ENCODE assay signal across 10 mouse cellular contexts in the genomic region with DNA sequence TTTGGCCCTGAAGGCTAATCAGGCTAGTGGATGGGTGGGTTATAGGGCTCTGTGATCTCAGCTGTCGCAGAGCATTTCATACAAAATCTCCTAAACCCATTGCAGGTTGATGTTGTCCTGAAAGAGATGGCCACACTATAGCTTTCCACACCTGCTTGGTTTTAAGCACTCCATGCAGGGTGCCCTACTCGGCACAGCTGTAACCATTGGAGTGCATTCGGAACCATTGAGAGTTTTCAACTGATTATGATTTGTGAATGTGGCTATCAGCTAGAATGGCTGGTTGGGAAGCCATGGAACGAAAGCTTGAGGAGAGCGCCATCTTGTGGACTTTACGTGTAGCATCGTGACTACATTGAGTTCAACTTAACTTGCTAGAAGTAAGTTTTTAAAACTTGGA.
DNase-seq lines count a peak whose midpoint lies in the region; ATAC-seq and TF ChIP-seq lines count a peak whose summit lies in the region.
"Had no signal": no experiment of that assay in that cellular context is flagged by ENCODE, and none has a peak within 500 bp of the region (broad histone marks: within the 10 kb centered on the region; RNA-seq: fewer than 3 reads in every experiment).

No protein-coding gene starts in this region.

- peak; percentile 49 for DNase-seq in ES-E14 (ENCODE audit: low read depth, low spot score)
- peak; percentile 21 to 33 for DNase-seq in cerebellum, adult 18-20 months
- peak; percentile 30 to 66 for DNase-seq in frontal cortex, postnatal 36 days (ENCODE audit: low spot score in 2 of 2)
- peak; percentile 23 to 37 for DNase-seq in left cerebral cortex, adult 2 months (ENCODE audit: extremely low spot score in 1 of 2, low spot score in 2 of 2)
- peak; percentile 62 for DNase-seq in thymus, postnatal 14 days

- intact Hi-C loops in left cerebral cortex, adult 2 months (cut with DNase I): loop anchor here (1.0 to 10.0 kb wide), 4 partner anchors 89 to 350 kb away; a partner anchor contains a TSS

- H3K9me3 ChIP-seq in intestine, postnatal 0 days (ENCODE audit: control insufficient read depth): no peaks in the 10 kb centered on the region
- H3K9me3 ChIP-seq in intestine, embryonic 16.5 days (ENCODE audit: control insufficient read depth, low read length): no peaks in the 10 kb centered on the region
- H3K9me3 ChIP-seq in ES-E14 (ENCODE audit: control insufficient read depth, insufficient read depth, low read depth, low read length): no peaks in the 10 kb centered on the region
- H3K9me3 ChIP-seq: embryonic facial prominence, embryonic 12.5 days; lung, embryonic 15.5 days had no signal

- no peaks in the 10 kb centered on the region for H3K4me1 ChIP-seq in intestine, postnatal 0 days (replicated peaks; ENCODE audit: control insufficient read depth, insufficient read depth, low read length)
- no peaks in the 10 kb centered on the region for H3K4me1 ChIP-seq in intestine, embryonic 16.5 days (ENCODE audit: control insufficient read depth, insufficient read depth, low read length)
- H3K4me1 ChIP-seq in ES-E14 (ENCODE audit: control insufficient read depth in 2 of 2, insufficient read depth in 2 of 2, low read length in 2 of 2, poor library complexity in 1 of 2): peaks cover 3% of the 10 kb centered on the region in 2 experiments; a peak in 2 of 4 replicates
- H3K4me1 ChIP-seq: embryonic facial prominence, embryonic 12.5 days; lung, embryonic 15.5 days had no signal

- H3K79me2 ChIP-seq in myocyte (ENCODE audit: control insufficient read depth, insufficient read depth): no peaks in the 10 kb centered on the region

- H3K27ac ChIP-seq in intestine, postnatal 0 days (ENCODE audit: low read depth, low read length): no peak overlapping the region
- no peak overlapping the region for H3K27ac ChIP-seq in intestine, embryonic 16.5 days (ENCODE audit: low read length)
- H3K27ac ChIP-seq in ES-E14 (ENCODE audit: insufficient read depth, low read depth, low read length, poor library complexity, severe bottlenecking): no peak overlapping the region
- no peak overlapping the region for H3K27ac ChIP-seq in left cerebral cortex, adult 2 months
- H3K27ac ChIP-seq: embryonic facial prominence, embryonic 12.5 days; lung, embryonic 15.5 days had no signal

- H3K36me3 ChIP-seq in intestine, postnatal 0 days (ENCODE audit: control insufficient read depth, insufficient read depth): no peaks in the 10 kb centered on the region
- no peaks in the 10 kb centered on the region for H3K36me3 ChIP-seq in intestine, embryonic 16.5 days (ENCODE audit: control insufficient read depth, insufficient read depth, low read length)
- H3K36me3 ChIP-seq in ES-E14 (ENCODE audit: control insufficient read depth, insufficient read depth, low read length, poor library complexity, severe bottlenecking) (no peaks in the 10 kb centered on the region), myocyte (ENCODE audit: control insufficient read depth, insufficient read depth) (no peaks in the 10 kb centered on the region)
- H3K36me3 ChIP-seq: embryonic facial prominence, embryonic 12.5 days; lung, embryonic 15.5 days had no signal

- H3K27me3 ChIP-seq in intestine, postnatal 0 days (replicated peaks; ENCODE audit: control insufficient read depth, insufficient read depth, low read length): no peaks in the 10 kb centered on the region
- H3K27me3 ChIP-seq in intestine, embryonic 16.5 days (replicated peaks; ENCODE audit: control insufficient read depth, insufficient read depth, low read length): no peaks in the 10 kb centered on the region
- H3K27me3 ChIP-seq in myocyte (ENCODE audit: control insufficient read depth, insufficient read depth, insufficient read length): peaks cover 7% of the 10 kb centered on the region

- no peak for TF ChIP-seq POLR2A in myocyte (IDR thresholded peaks at IDR 0.05; ENCODE audit: insufficient read length, low read depth)

- no peak overlapping the region for H3ac ChIP-seq in myocyte (ENCODE audit: control insufficient read depth, insufficient read length)

- H3K4me2 ChIP-seq in intestine, postnatal 0 days (replicated peaks; ENCODE audit: low read depth): no peak overlapping the region
- H3K4me2 ChIP-seq in intestine, embryonic 16.5 days (ENCODE audit: low read depth, low read length): no peak overlapping the region
- peak overlapping the region; percentile 57 for H3K4me2 ChIP-seq in myocyte (ENCODE audit: low read depth)
- H3K4me2 ChIP-seq: embryonic facial prominence, embryonic 12.5 days; lung, embryonic 15.5 days had no signal

- in situ Hi-C loops in ES-E14 (cut with MboI; ENCODE audit: low sequenced_read_pairs in 2 of 2, unreplicated experiment in 2 of 2): loop anchor here (5.0 to 10.0 kb wide), 2 partner anchors 90 to 93 kb away; a partner anchor contains a TSS

- H3K4me3 ChIP-seq in intestine, postnatal 0 days (ENCODE audit: low read depth, low read length): no peak overlapping the region
- H3K4me3 ChIP-seq in intestine, embryonic 16.5 days (ENCODE audit: low read length): no peak overlapping the region
- H3K4me3 ChIP-seq in ES-E14 (ENCODE audit: insufficient read depth in 1 of 2, low read depth in 1 of 2, low read length in 2 of 2, poor library complexity in 1 of 2, severe bottlenecking in 1 of 2) (no peak overlapping the region), myocyte (no peak overlapping the region)
- H3K4me3 ChIP-seq in left cerebral cortex, adult 2 months: no peak overlapping the region
- H3K4me3 ChIP-seq: embryonic facial prominence, embryonic 12.5 days; lung, embryonic 15.5 days had no signal

- peak; percentile 97 for TF ChIP-seq CTCF in intestine, postnatal 0 days (IDR thresholded peaks at IDR 0.05; ENCODE audit: low read depth)
- peak; percentile 89 for TF ChIP-seq CTCF in left cerebral cortex, adult 2 months (IDR thresholded peaks at IDR 0.05)

- H3K9ac ChIP-seq in intestine, postnatal 0 days (ENCODE audit: low read depth, low read length): no peak overlapping the region
- H3K9ac ChIP-seq in intestine, embryonic 16.5 days (ENCODE audit: low read depth, low read length): no peak overlapping the region
- no peak overlapping the region for H3K9ac ChIP-seq in ES-E14 (ENCODE audit: insufficient read depth, low read depth, low read length, poor library complexity, severe bottlenecking)
- H3K9ac ChIP-seq: embryonic facial prominence, embryonic 12.5 days; lung, embryonic 15.5 days had no signal

- ATAC-seq in intestine, postnatal 0 days: no peak
- no peak for ATAC-seq in intestine, embryonic 16.5 days

- WGBS in intestine, postnatal 0 days: 18% methylated on average over 7 of the region's 7 CpGs
- WGBS in intestine, embryonic 16.5 days: 17% methylated on average over 7 of the region's 7 CpGs

TF ChIP-seq in ES-E14, 5 proteins besides CTCF, POLR2A, EP300 and RAD21:
- peak; percentile 79; the same call in 1 of the 2 replicates for TF ChIP-seq ZC3H11A (IDR thresholded peaks at IDR 0.05; ENCODE audit: borderline replicate concordance, low read depth, low read length)
- TF ChIP-seq MAFK (IDR thresholded peaks at IDR 0.05; ENCODE audit: insufficient read depth, low read depth, low read length): no peak
- TF ChIP-seq HCFC1 (IDR thresholded peaks at IDR 0.05; ENCODE audit: borderline replicate concordance, insufficient read depth, low read length): no peak
- TF ChIP-seq CHD2 (IDR thresholded peaks at IDR 0.05; ENCODE audit: low read depth, low read length): no peak
- TF ChIP-seq ZNF384 (IDR thresholded peaks at IDR 0.05; ENCODE audit: low read depth, low read length): no peak

TF ChIP-seq in myocyte, 11 proteins besides CTCF, POLR2A, EP300 and RAD21:
- no peak for TF ChIP-seq SRF (IDR thresholded peaks at IDR 0.05; ENCODE audit: control insufficient read depth, insufficient read length, low read depth)
- TF ChIP-seq CEBPB (IDR thresholded peaks at IDR 0.05; ENCODE audit: insufficient read depth, poor library complexity, severe bottlenecking): no peak
- no peak for TF ChIP-seq MYOG (IDR thresholded peaks at IDR 0.05; ENCODE audit: control insufficient read depth in 1 of 3, insufficient read depth in 1 of 3, insufficient read length in 2 of 3, low read depth in 2 of 3)
- no peak for TF ChIP-seq TCF12 (IDR thresholded peaks at IDR 0.05; ENCODE audit: insufficient read depth, poor library complexity, severe bottlenecking)
- TF ChIP-seq MAX (IDR thresholded peaks at IDR 0.05; ENCODE audit: low read depth): no peak
- TF ChIP-seq REST (IDR thresholded peaks at IDR 0.05; ENCODE audit: insufficient read depth, insufficient read length): no peak
- no peak for TF ChIP-seq USF1 (IDR thresholded peaks at IDR 0.05; ENCODE audit: low read depth)
- TF ChIP-seq POLR2AphosphoS2 (IDR thresholded peaks at IDR 0.05; ENCODE audit: insufficient read length, low read depth): no peak
- TF ChIP-seq MYOD1 (IDR thresholded peaks at IDR 0.05; ENCODE audit: control insufficient read depth in 1 of 3, insufficient read length in 2 of 3, low read depth in 2 of 3): no peak
- TF ChIP-seq TCF3 (IDR thresholded peaks at IDR 0.05; ENCODE audit: insufficient read length, low read depth): no peak
- no peak for TF ChIP-seq E2F4 (IDR thresholded peaks at IDR 0.05; ENCODE audit: insufficient read depth)
